Mouse (Mus musculus) lung, postnatal 0 days (tissue): ENCODE data around the gene Dlg2. TPM values are rescaled to one million over a fixed set of nuclear protein-coding genes. Genes with fewer than 3 reads are reported as not detected.

Source experiments
- ATAC-seq: fragments of 200-750 bp; cut with Nextera tagmentation; 2 replicates; pipeline ENCODE4 v1.8.0; 2017; ENCODE audit warnings: moderate library complexity
- DNase-seq: peaks from one replicate; pipeline ENCODE4 v3.0.0-alpha.2; 2016; ENCODE audit warnings: low spot score
- H3K27ac ChIP-seq: fragments of 300-500 bp; sonication (generic); 2 replicates; pipeline ENCODE4 v1.5.1; 2014; ENCODE audit warnings: antibody characterized with exemption, mild to moderate bottlenecking, low read length, mixed read lengths
- H3K27me3 ChIP-seq: fragments of 300-500 bp; sonication (generic); replicated peaks from 2 replicates; pipeline ENCODE4 v1.6.1; 2014; ENCODE audit warnings: low read length, mixed read lengths; ENCODE audit not compliant: insufficient read depth
- H3K36me3 ChIP-seq: fragments of 300-500 bp; sonication (generic); 2 replicates; pipeline ENCODE4 v1.6.1; 2014; ENCODE audit warnings: low read length, mixed read lengths; ENCODE audit not compliant: insufficient read depth
- H3K4me1 ChIP-seq: fragments of 300-500 bp; sonication (generic); 2 replicates; pipeline ENCODE4 v1.6.1; 2014; ENCODE audit warnings: antibody characterized with exemption, low read depth, low read length, mixed read lengths; ENCODE audit not compliant: insufficient read depth
- H3K4me2 ChIP-seq: fragments of 300-500 bp; sonication (generic); replicated peaks from 2 replicates; pipeline ENCODE4 v1.6.1; 2014; ENCODE audit warnings: low read depth, mild to moderate bottlenecking, low read length, moderate library complexity, mixed read lengths
- H3K4me3 ChIP-seq: fragments of 300-500 bp; sonication (generic); 2 replicates; pipeline ENCODE4 v1.5.1; 2014; ENCODE audit warnings: low read depth, low read length
- H3K9ac ChIP-seq: fragments of 300-500 bp; sonication (generic); replicated peaks from 2 replicates; pipeline ENCODE4 v1.6.1; 2014; ENCODE audit warnings: low read depth, mild to moderate bottlenecking
- H3K9me3 ChIP-seq: fragments of 300-500 bp; sonication (generic); 2 replicates; pipeline ENCODE4 v1.6.1; 2016; ENCODE audit warnings: low read length, mixed read lengths
- CTCF ChIP-seq: IDR thresholded peaks from 2 replicates; pipeline ENCODE4 v1.5.1; 2016; ENCODE audit warnings: antibody characterized with exemption, mild to moderate bottlenecking
- EP300 ChIP-seq: IDR thresholded peaks from 2 replicates; pipeline ENCODE4 v1.6.1; 2016; ENCODE audit warnings: antibody characterized with exemption, mild to moderate bottlenecking, control low read depth
- WGBS: fragments of 180-500 bp; shearing (Covaris S2); extraction: QIAGEN DNeasy Blood & Tissue Kit; methylation state at CpG from one replicate; pipeline ENCODE4 v1.1.7; 2014; 5-methylcytosine and 5-hydroxymethylcytosine counted together
- polyA plus RNA-seq: library from polyadenylated mRNA; unstranded; fragments of >200 nt; fragmentation: Nextera tagmentation; extraction: Ambion mirVana; gene quantifications from 2 replicates; pipeline ENCODE4 v1.2.1, GENCODE M21; 2015

The Dlg2 gene
- polyA plus RNA-seq, 1 experiment from 2014 or later = 0.43 TPM

GRCm38 (mm10) chr7:92401001-92401688 lies 1924.7 kb downstream of the Dlg2 start:
- H3K9ac ChIP-seq = no peak overlapping the region

DNA sequence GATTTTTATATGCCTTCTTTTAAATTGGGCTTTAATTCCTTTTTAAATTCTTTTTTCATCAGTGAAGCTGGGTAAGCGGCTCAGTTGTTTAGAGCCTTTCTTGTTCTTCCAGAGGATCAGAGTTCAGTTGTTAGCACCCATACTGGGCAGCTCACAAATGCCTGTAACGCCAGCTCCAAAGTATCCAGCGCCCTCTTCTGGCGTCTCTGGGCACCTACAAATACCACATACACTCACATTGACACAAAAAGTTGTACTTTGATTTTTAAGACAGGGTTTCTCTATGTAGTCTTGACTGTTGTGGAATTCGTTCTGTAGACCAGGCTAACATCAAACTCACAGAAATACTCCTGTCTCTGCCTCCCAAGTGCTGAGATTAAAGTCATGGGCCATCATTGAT lies 1932.0 kb downstream of the Dlg2 start:
- Histone ChIP-seq H3K27me3 (no peaks in the 10 kb centered on the region), H3K9ac (no peak overlapping the region), H3K36me3 (no peaks in the 10 kb centered on the region), H3K4me3 (no peak overlapping the region), H3K4me1 (no peaks in the 10 kb centered on the region), H3K4me2 (no peak overlapping the region), H3K27ac (no peak overlapping the region), H3K9me3 (no peaks in the 10 kb centered on the region)
- TF ChIP-seq EP300 (no peak), CTCF (no peak)
- DNase-seq (no peak), ATAC-seq (no peak)
- 54% methylated on average over 5 of the region's 5 CpGs for WGBS

More at GRCm38 (mm10) chr7:92401001-92401688, 1924.7 kb downstream of the Dlg2 start:
- no peaks in the 10 kb centered on the region for H3K27me3 ChIP-seq
- no peaks in the 10 kb centered on the region for H3K4me1 ChIP-seq
- H3K36me3 ChIP-seq = no peaks in the 10 kb centered on the region
- no peak overlapping the region for H3K4me3 ChIP-seq
- DNase-seq (no peak), ATAC-seq (no peak)
- no peak overlapping the region for H3K27ac ChIP-seq
- no peak overlapping the region for H3K4me2 ChIP-seq
- 58% methylated on average over 4 of the region's 4 CpGs for WGBS
- H3K9me3 ChIP-seq = no peaks in the 10 kb centered on the region
- TF ChIP-seq EP300 (no peak), CTCF (no peak)

DNA sequence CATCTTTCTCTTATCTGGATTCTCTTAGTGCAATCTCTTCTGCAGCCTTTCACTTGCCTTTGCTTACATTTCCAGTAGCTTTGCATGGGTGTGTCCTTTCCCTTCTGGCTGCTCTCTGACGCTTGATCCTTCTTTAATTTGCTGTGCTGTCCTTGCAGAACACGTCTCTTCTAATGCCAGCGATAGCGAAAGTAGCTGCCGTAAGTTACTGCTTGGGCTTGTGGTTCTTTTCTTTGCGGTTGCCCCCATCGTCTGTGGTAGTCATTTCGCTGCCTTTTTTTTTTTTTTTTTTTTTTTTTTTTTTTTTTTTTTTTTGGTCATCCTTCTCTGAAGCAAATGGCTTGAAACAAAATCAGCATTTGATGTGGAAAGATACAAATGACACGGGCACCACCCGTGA lies 1944.0 kb downstream of the Dlg2 start:
- Histone ChIP-seq H3K9me3 (no peaks in the 10 kb centered on the region), H3K4me2 (no peak overlapping the region), H3K27ac (no peak overlapping the region), H3K4me1 (no peaks in the 10 kb centered on the region), H3K36me3 (no peaks in the 10 kb centered on the region), H3K9ac (no peak overlapping the region), H3K4me3 (no peak overlapping the region), H3K27me3 (no peaks in the 10 kb centered on the region)
- WGBS = 67% methylated on average over 10 of the region's 10 CpGs
- TF ChIP-seq EP300 (no peak), CTCF (no peak)
- no peak for DNase-seq
- ATAC-seq = no peak

GRCm38 (mm10) chr7:92423017-92423416 lies 1946.5 kb downstream of the Dlg2 start:
- WGBS = 93% methylated on average over 3 of the region's 3 CpGs
- no peak overlapping the region for H3K9ac ChIP-seq
- H3K27ac ChIP-seq = no peak overlapping the region
- H3K27me3 ChIP-seq = no peaks in the 10 kb centered on the region
- TF ChIP-seq EP300 = no peak
- no peak for TF ChIP-seq CTCF
- no peaks in the 10 kb centered on the region for H3K36me3 ChIP-seq
- no peaks in the 10 kb centered on the region for H3K4me1 ChIP-seq
- ATAC-seq = no peak
- no peaks in the 10 kb centered on the region for H3K9me3 ChIP-seq
- no peak overlapping the region for H3K4me2 ChIP-seq
- no peak for DNase-seq
- no peak overlapping the region for H3K4me3 ChIP-seq

DNA sequence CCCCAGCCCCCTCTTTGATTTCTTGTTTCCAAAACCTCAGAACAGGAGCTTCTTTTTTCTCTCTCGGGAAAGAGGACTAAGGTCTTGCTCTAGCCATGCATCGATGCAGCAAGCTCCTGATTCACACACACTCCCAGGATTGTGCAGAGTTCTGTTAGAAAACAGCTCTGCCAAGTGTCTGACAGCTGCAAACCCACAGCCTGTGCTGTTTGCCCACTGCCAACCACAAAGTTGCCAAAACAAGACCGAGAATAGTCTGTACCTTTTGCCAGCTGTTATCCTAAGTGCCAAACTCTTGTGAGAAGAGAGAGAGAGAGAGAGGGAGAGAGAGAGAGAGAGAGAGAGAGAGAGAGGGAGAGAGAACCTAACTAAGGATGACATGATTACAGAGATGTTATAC lies 1948.2 kb downstream of the Dlg2 start:
- Histone ChIP-seq H3K36me3 (no peaks in the 10 kb centered on the region), H3K9ac (no peak overlapping the region), H3K9me3 (no peaks in the 10 kb centered on the region), H3K4me3 (no peak overlapping the region), H3K27me3 (no peaks in the 10 kb centered on the region), H3K4me2 (no peak overlapping the region), H3K27ac (no peak overlapping the region), H3K4me1 (no peaks in the 10 kb centered on the region)
- WGBS = 68% methylated on average over 3 of the region's 3 CpGs
- TF ChIP-seq CTCF (no peak), EP300 (no peak)
- no peak for ATAC-seq
- no peak for DNase-seq

DNA sequence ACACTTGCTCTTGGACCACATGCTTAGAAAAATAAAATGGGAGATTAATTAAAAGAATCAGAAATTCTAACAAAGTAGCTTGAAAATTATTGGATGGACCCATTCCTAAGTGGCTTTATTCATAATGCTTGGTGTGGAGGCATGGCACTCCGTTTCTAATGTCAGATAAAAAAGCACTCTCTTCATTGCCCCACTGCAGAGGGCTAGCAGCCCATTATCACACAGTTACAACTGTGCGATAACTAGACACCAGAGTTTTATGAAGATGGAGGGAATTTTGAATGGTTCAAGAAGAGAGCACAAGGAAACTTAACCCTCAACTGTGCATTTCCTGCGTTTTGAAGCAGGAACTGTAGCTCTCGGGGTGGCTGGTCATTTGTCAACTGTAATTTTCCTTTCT lies 1950.8 kb downstream of the Dlg2 start:
- TF ChIP-seq CTCF (no peak), EP300 (no peak)
- Histone ChIP-seq H3K9me3 (no peaks in the 10 kb centered on the region), H3K4me1 (no peaks in the 10 kb centered on the region), H3K4me2 (no peak overlapping the region), H3K9ac (no peak overlapping the region), H3K27ac (no peak overlapping the region), H3K4me3 (no peak overlapping the region), H3K27me3 (no peaks in the 10 kb centered on the region), H3K36me3 (no peaks in the 10 kb centered on the region)
- ATAC-seq (no peak), DNase-seq (no peak)
- 54% methylated on average over 4 of the region's 4 CpGs for WGBS

- Histone ChIP-seq H3K4me2 (no peak overlapping the region), H3K4me3 (no peak overlapping the region), H3K27ac (no peak overlapping the region), H3K9me3 (no peaks in the 10 kb centered on the region), H3K9ac (no peak overlapping the region), H3K27me3 (no peaks in the 10 kb centered on the region), H3K36me3 (no peaks in the 10 kb centered on the region), H3K4me1 (no peaks in the 10 kb centered on the region)
- TF ChIP-seq EP300 (no peak), CTCF (no peak)
- ATAC-seq = no peak
- no peak for DNase-seq
- 31% methylated on average over 5 of the region's 5 CpGs for WGBS
These were observed 1952.2 kb downstream of the Dlg2 start for GRCm38 (mm10) chr7:92428629-92429028.
